19 mouse cellular contexts compared by ENCODE assay signal in the genomic region with DNA sequence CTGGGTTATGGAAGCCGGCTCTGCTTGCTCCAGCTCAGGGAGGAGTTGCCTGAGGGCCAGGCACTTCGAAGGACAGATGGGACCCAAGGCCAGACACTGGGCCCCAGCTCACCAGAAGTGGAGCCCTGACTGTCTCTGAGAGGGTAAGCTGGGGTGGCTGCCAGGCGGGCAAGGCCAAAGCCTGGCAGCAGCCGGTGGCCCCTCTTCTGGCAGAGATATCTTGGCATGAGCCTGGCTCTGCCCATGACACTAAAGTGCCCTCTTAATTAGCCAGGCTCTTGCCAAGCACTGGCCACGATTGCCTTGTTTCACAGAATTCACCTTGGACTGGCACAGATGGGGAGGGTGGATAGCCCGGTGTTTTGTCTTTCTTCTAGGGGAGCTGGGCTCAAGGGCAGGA. TPM values are rescaled to one million over a fixed set of nuclear protein-coding genes. Genes with fewer than 3 reads are reported as not detected.
A peak's percentile ranks its signal among the peaks of the same experiment; 100 is the strongest.
DNase-seq lines count a peak whose midpoint lies in the region; ATAC-seq lines count a peak whose summit lies in the region.
"Had no signal": no experiment of that assay in that cellular context is flagged by ENCODE, and none has a peak within 500 bp of the region (broad histone marks: within the 10 kb centered on the region; RNA-seq: fewer than 3 reads in every experiment).

No protein-coding gene starts in this region.

- peak overlapping the region; percentile 42 for H3K27ac ChIP-seq in limb, embryonic 10.5 days
- H3K27ac ChIP-seq: embryonic facial prominence, embryonic 15.5 days; gastrocnemius, adult 2 months; liver, embryonic 12.5 days; neural tube, embryonic 12.5 days; stomach, embryonic 15.5 days had no signal

- DNase-seq in heart, adult 11 months, result peak; percentile 96
- no peak for DNase-seq in heart, adult 8-10 months (ENCODE audit: low spot score)
- peak; percentile 88 for DNase-seq in ovary, adult 18-20 months (ENCODE audit: low spot score)
- DNase-seq in ovary, postnatal 14 days (ENCODE audit: low spot score), result no peak
- peak; percentile 88 for DNase-seq in adrenal gland, postnatal 14 days
- DNase-seq in limb, embryonic 10.5 days (ENCODE audit: low spot score), result no peak
- DNase-seq: gastrocnemius, adult 2 months; heart, postnatal 36 days; kidney, postnatal 10 days; retina, postnatal 1 day; thymus, postnatal 14 days had no signal

- H3K27me3 ChIP-seq in limb, embryonic 10.5 days (ENCODE audit: low read depth, poor library complexity, severe bottlenecking), result no peaks in the 10 kb centered on the region
- H3K27me3 ChIP-seq: embryonic facial prominence, embryonic 15.5 days; stomach, embryonic 15.5 days had no signal

- WGBS in limb, embryonic 10.5 days, result 86% methylated on average over 6 of the region's 6 CpGs

- H3K4me1 ChIP-seq in limb, embryonic 10.5 days, result peaks cover 17% of the 10 kb centered on the region
- H3K4me1 ChIP-seq: embryonic facial prominence, embryonic 15.5 days; liver, embryonic 12.5 days had no signal

- no peaks in the 10 kb centered on the region for H3K9me3 ChIP-seq in limb, embryonic 10.5 days (replicated peaks)
- H3K9me3 ChIP-seq: embryonic facial prominence, embryonic 15.5 days; liver, embryonic 12.5 days; neural tube, embryonic 12.5 days; stomach, embryonic 15.5 days had no signal

- no peak for ATAC-seq in megakaryocyte, adult 5-6 weeks (ENCODE audit: poor library complexity, severe bottlenecking)
- ATAC-seq: CD4-positive, CD25-positive, alpha-beta regulatory T cell, adult 4 months; intestine, embryonic 16.5 days; liver, embryonic 12.5 days; midbrain, embryonic 16.5 days had no signal

- H3K4me3 ChIP-seq in limb, embryonic 10.5 days, result no peak overlapping the region
- H3K4me3 ChIP-seq: embryonic facial prominence, embryonic 15.5 days; gastrocnemius, adult 2 months; liver, embryonic 12.5 days; neural tube, embryonic 12.5 days; stomach, embryonic 15.5 days had no signal

- H3K36me3 ChIP-seq in limb, embryonic 10.5 days, result no peaks in the 10 kb centered on the region
- H3K36me3 ChIP-seq: embryonic facial prominence, embryonic 15.5 days; liver, embryonic 12.5 days; neural tube, embryonic 12.5 days; stomach, embryonic 15.5 days had no signal

RNA-seq across cellular contexts. Expression of a gene that starts 9.7 kb away (rescaled TPM):
- total RNA-seq in heart, adult 8-10 months (2022), result 10 to 100 TPM in 3 of 4 experiments, 1 to 10 TPM in 1; 9.9 to 28.6 (median 23.6) TPM
- 62.0 and 75.3 TPM in 2 replicates for total RNA-seq in adrenal gland, postnatal 14 days (2021)
- 806 and 864 TPM in 2 replicates for polyA plus RNA-seq in limb, embryonic 10.5 days (2016; fragmentation: Nextera tagmentation; extraction: Ambion mirVana)
- total RNA-seq in megakaryocyte, adult 5-6 weeks (2015), result not detected in 2 replicates
- 0.08 and 0.11 TPM in 2 replicates for total RNA-seq in megakaryocyte, adult 5-6 weeks (2017)

RNA-seq across cellular contexts. Expression of a gene that starts 43.9 kb away (rescaled TPM):
- total RNA-seq in heart, adult 8-10 months (2022), result 100 to 1,000 TPM; 461 to 845 (median 654) TPM
- 2,967 and 3,254 TPM in 2 replicates for total RNA-seq in adrenal gland, postnatal 14 days (2021)
- 13,950 and 14,682 TPM in 2 replicates for polyA plus RNA-seq in limb, embryonic 10.5 days (2016; fragmentation: Nextera tagmentation; extraction: Ambion mirVana)
- total RNA-seq in megakaryocyte, adult 5-6 weeks (2015), result 15,428 and 15,938 TPM in 2 replicates
- 7,091 and 10,908 TPM in 2 replicates for total RNA-seq in megakaryocyte, adult 5-6 weeks (2017)

RNA-seq across cellular contexts. Expression of a gene that starts 55.2 kb away (rescaled TPM):
- 1 to 10 TPM; 3.7 to 5.2 (median 4.7) TPM for total RNA-seq in heart, adult 8-10 months (2022)
- 11.8 and 12.0 TPM in 2 replicates for total RNA-seq in adrenal gland, postnatal 14 days (2021)
- 20.9 and 22.8 TPM in 2 replicates for polyA plus RNA-seq in limb, embryonic 10.5 days (2016; fragmentation: Nextera tagmentation; extraction: Ambion mirVana)
- total RNA-seq in megakaryocyte, adult 5-6 weeks (2015), result 1.7 and 3.0 TPM in 2 replicates
- 2.6 and 2.7 TPM in 2 replicates for total RNA-seq in megakaryocyte, adult 5-6 weeks (2017)

Comparison
In these comparisons a context has a peak if more than half of its experiments do, and no peak if none do; other contexts are left out.
1. DNase-seq: peak in heart, adult 11 months (single experiment), ovary, adult 18-20 months (single experiment) and adrenal gland, postnatal 14 days (single experiment); none in heart, adult 8-10 months (single experiment), ovary, postnatal 14 days (single experiment) and limb, embryonic 10.5 days (single experiment).
2. RNA of a gene that starts 9.7 kb away (total RNA-seq): 62.0 to 75.3 TPM in adrenal gland, postnatal 14 days and 9.9 to 28.6 TPM in heart, adult 8-10 months; 0.08 to 0.11 TPM in megakaryocyte, adult 5-6 weeks; every median in the first group is over 4 times any median in the second.